Mouse (Mus musculus): ENCODE data around the gene Rell1. TPM values are rescaled to one million over a fixed set of nuclear protein-coding genes. Genes with fewer than 3 reads are reported as not detected.

Gene Rell1
- polyA plus RNA-seq, 1 experiment from 2014 or later: 16.4 TPM

- no peak overlapping the region for H3K4me2 ChIP-seq (ENCODE audit: low read depth, low read length)
- H3K27me3 ChIP-seq (replicated peaks; ENCODE audit: control insufficient read depth, insufficient read depth, low read length): no peaks in the 10 kb centered on the region
- ATAC-seq: no peak
- no peaks in the 10 kb centered on the region for H3K4me1 ChIP-seq (ENCODE audit: control insufficient read depth, insufficient read depth, low read length)
- WGBS: 83% methylated on average over 8 of the region's 8 CpGs
- H3K9ac ChIP-seq (ENCODE audit: low read depth, low read length): no peak overlapping the region
- H3K4me3 ChIP-seq (ENCODE audit: low read length): no peak overlapping the region
- no peak overlapping the region for H3K27ac ChIP-seq (ENCODE audit: low read length)
- no peaks in the 10 kb centered on the region for H3K9me3 ChIP-seq (ENCODE audit: control insufficient read depth, low read length)
- H3K36me3 ChIP-seq (ENCODE audit: control insufficient read depth, insufficient read depth, low read length): 0 out of 2 replicates have a peak, but pooled peaks cover 3% of the 10 kb centered on the region
These were observed 11.1 kb downstream of the Rell1 start for GRCm38 (mm10) chr5:63957607-63958006.

DNA sequence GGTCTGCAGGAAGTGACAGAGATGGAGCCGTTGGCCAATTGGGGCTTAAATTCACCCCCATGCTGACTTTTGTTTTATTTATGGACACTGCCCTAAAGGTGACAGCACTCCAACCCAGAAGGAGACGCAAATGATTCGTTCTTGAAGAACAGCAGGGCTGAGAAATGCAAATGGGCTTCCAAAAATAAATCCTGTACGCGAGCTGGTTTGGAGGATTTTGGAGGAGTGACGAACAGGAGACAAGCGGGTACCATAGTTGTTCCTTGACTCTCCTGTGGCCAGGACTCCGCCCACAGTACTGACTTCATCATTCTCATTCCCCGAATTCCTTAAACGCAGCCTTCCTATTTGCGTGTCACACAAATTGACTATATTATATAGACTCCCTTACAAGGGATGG, 12.3 kb downstream of the Rell1 start:
- WGBS: 86% methylated on average over 11 of the region's 11 CpGs
- H3K27ac ChIP-seq (ENCODE audit: low read length): no peak overlapping the region
- no peak overlapping the region for H3K4me3 ChIP-seq (ENCODE audit: low read length)
- H3K9ac ChIP-seq (ENCODE audit: low read depth, low read length): no peak overlapping the region
- no peaks in the 10 kb centered on the region for H3K9me3 ChIP-seq (ENCODE audit: control insufficient read depth, low read length)
- H3K4me1 ChIP-seq (ENCODE audit: control insufficient read depth, insufficient read depth, low read length): 0 out of 2 replicates have a peak, but pooled peaks cover 3% of the 10 kb centered on the region
- ATAC-seq: no peak
- 0 out of 2 replicates have a peak, but pooled peaks cover 3% of the 10 kb centered on the region for H3K36me3 ChIP-seq (ENCODE audit: control insufficient read depth, insufficient read depth, low read length)
- no peak overlapping the region for H3K4me2 ChIP-seq (ENCODE audit: low read depth, low read length)
- H3K27me3 ChIP-seq (replicated peaks; ENCODE audit: control insufficient read depth, insufficient read depth, low read length): no peaks in the 10 kb centered on the region

GRCm38 (mm10) chr5:63953401-63954032, 15.2 kb downstream of the Rell1 start:
- H3K27ac ChIP-seq (ENCODE audit: low read length): no peak overlapping the region
- H3K4me3 ChIP-seq (ENCODE audit: low read length): no peak overlapping the region
- ATAC-seq: no peak
- H3K4me1 ChIP-seq (ENCODE audit: control insufficient read depth, insufficient read depth, low read length): peaks cover 9% of the 10 kb centered on the region
- no peaks in the 10 kb centered on the region for H3K27me3 ChIP-seq (replicated peaks; ENCODE audit: control insufficient read depth, insufficient read depth, low read length)
- WGBS: 78% methylated on average over 15 of the region's 15 CpGs
- no peaks in the 10 kb centered on the region for H3K9me3 ChIP-seq (ENCODE audit: control insufficient read depth, low read length)
- 0 out of 2 replicates have a peak, but pooled peaks cover 3% of the 10 kb centered on the region for H3K36me3 ChIP-seq (ENCODE audit: control insufficient read depth, insufficient read depth, low read length)
- H3K4me2 ChIP-seq (ENCODE audit: low read depth, low read length): no peak overlapping the region
- H3K9ac ChIP-seq (ENCODE audit: low read depth, low read length): no peak overlapping the region

DNA sequence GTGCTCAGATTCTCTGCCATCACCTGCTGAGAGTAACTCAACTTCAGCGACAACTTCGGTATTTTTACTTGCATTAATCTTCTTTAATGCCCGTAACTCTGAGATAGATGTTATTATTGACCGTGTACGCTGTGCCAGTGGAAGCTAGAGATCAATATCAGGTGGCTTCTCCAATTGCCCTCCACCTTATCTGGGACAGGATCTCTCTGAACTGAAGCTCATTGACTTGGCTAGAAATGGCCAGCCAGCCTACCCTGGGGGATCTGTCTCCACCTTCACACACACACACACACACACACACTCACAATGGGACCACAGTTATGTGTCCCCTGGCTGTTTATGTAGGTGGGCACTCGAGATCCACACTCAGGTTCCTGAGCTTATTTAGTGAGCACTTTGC, 16.7 kb downstream of the Rell1 start:
- WGBS: 72% methylated on average over 6 of the region's 6 CpGs
- Histone ChIP-seq H3K36me3 (ENCODE audit: control insufficient read depth, insufficient read depth, low read length) (0 out of 2 replicates have a peak, but pooled peaks cover 3% of the 10 kb centered on the region), H3K27ac (ENCODE audit: low read length) (no peak overlapping the region), H3K4me1 (ENCODE audit: control insufficient read depth, insufficient read depth, low read length) (peaks cover 9% of the 10 kb centered on the region), H3K27me3 (replicated peaks; ENCODE audit: control insufficient read depth, insufficient read depth, low read length) (no peaks in the 10 kb centered on the region), H3K9me3 (ENCODE audit: control insufficient read depth, low read length) (no peaks in the 10 kb centered on the region), H3K4me2 (ENCODE audit: low read depth, low read length) (no peak overlapping the region), H3K4me3 (ENCODE audit: low read length) (no peak overlapping the region), H3K9ac (ENCODE audit: low read depth, low read length) (no peak overlapping the region)
- no peak for ATAC-seq

DNA sequence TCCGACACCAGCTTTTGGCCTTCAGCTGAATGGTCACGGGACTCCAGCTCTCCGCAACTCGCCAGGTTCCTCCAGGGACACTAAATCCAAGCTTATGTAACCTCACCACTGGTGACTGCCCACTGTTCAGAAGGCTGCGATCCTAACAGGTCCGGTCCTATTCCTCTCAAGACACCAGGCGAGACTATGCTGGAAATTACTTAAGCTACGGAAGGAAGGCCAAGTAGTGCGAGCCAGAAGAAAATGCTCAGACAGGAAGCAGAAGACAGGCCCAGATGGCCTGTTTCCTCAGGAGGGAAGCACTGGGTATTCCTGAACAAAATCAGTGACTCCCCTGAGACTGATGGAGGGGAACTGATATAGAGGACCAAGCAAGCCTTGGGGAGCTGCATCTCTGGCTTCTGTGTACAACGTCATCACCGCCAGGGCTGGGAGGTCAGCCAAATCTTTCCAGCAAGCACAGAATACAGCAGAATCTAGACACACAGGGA, 17.2 kb downstream of the Rell1 start:
- H3K4me2 ChIP-seq (ENCODE audit: low read depth, low read length): no peak overlapping the region
- WGBS: 78% methylated on average over 11 of the region's 11 CpGs
- H3K27ac ChIP-seq (ENCODE audit: low read length): no peak overlapping the region
- H3K4me3 ChIP-seq (ENCODE audit: low read length): no peak overlapping the region
- H3K27me3 ChIP-seq (replicated peaks; ENCODE audit: control insufficient read depth, insufficient read depth, low read length): no peaks in the 10 kb centered on the region
- H3K9ac ChIP-seq (ENCODE audit: low read depth, low read length): no peak overlapping the region
- ATAC-seq: peak; percentile 52
- 0 out of 2 replicates have a peak, but pooled peaks cover 3% of the 10 kb centered on the region for H3K36me3 ChIP-seq (ENCODE audit: control insufficient read depth, insufficient read depth, low read length)
- H3K9me3 ChIP-seq (ENCODE audit: control insufficient read depth, low read length): no peaks in the 10 kb centered on the region
- peaks cover 9% of the 10 kb centered on the region for H3K4me1 ChIP-seq (ENCODE audit: control insufficient read depth, insufficient read depth, low read length)

DNA sequence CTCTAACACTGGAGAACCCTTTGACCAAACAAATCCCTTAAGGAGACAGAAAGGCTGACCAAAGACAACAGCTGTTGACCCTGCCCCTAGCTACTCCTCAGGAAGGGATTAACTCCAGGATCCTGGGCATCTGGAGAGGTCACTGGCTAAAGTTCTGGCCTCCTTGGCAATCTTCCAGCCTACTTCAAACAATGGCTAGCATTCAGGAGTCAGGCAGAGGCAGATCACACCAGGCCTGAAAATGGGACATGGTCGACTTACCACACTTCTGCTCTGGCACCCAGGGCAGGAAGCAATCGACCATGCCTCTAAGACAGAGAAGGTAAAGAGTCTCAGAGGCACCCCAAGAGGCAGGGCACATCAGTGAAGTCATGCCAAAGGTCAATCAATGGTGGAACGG, 19.5 kb downstream of the Rell1 start:
- H3K27ac ChIP-seq (ENCODE audit: low read length): no peak overlapping the region

GRCm38 (mm10) chr5:63947526-63947925, 21.2 kb downstream of the Rell1 start:
- H3K27me3 ChIP-seq (replicated peaks; ENCODE audit: control insufficient read depth, insufficient read depth, low read length): no peaks in the 10 kb centered on the region
- H3K9ac ChIP-seq (ENCODE audit: low read depth, low read length): no peak overlapping the region
- no peak overlapping the region for H3K27ac ChIP-seq (ENCODE audit: low read length)
- no peak overlapping the region for H3K4me2 ChIP-seq (ENCODE audit: low read depth, low read length)
- WGBS: 75% methylated on average over 8 of the region's 8 CpGs
- ATAC-seq: no peak
- no peaks in the 10 kb centered on the region for H3K36me3 ChIP-seq (ENCODE audit: control insufficient read depth, insufficient read depth, low read length)
- H3K9me3 ChIP-seq (ENCODE audit: control insufficient read depth, low read length): no peaks in the 10 kb centered on the region
- H3K4me3 ChIP-seq (ENCODE audit: low read length): no peak overlapping the region
- H3K4me1 ChIP-seq (ENCODE audit: control insufficient read depth, insufficient read depth, low read length): peaks cover 9% of the 10 kb centered on the region

More for the DNA sequence above, 19.5 kb downstream of the Rell1 start:
- peak; percentile 51; the same call in 1 of the 2 replicates for ATAC-seq
- Histone ChIP-seq H3K4me3 (ENCODE audit: low read length) (no peak overlapping the region), H3K36me3 (ENCODE audit: control insufficient read depth, insufficient read depth, low read length) (no peaks in the 10 kb centered on the region), H3K9me3 (ENCODE audit: control insufficient read depth, low read length) (no peaks in the 10 kb centered on the region), H3K9ac (ENCODE audit: low read depth, low read length) (no peak overlapping the region), H3K27me3 (replicated peaks; ENCODE audit: control insufficient read depth, insufficient read depth, low read length) (no peaks in the 10 kb centered on the region), H3K4me2 (ENCODE audit: low read depth, low read length) (no peak overlapping the region), H3K4me1 (ENCODE audit: control insufficient read depth, insufficient read depth, low read length) (peaks cover 9% of the 10 kb centered on the region)
- WGBS: 33% methylated on average over 3 of the region's 3 CpGs

DNA sequence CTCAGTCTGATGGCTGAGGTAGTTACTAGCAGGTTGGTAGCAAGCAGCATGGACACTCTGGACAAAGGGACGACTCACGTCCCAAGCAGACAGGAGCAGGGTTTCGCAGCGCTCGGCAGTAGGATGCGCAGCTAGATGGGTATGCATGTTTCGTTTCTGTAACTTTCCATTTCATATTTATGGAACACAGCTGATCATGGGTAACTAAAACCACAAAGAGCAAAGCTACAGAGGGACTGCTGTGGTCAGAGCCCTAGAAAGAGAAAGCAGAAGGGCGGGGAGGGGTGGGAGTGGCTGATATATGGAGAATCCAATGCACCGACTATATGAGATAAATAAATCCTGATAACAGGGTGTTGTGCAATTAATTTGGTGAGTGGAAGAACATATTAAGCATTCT, 25.4 kb downstream of the Rell1 start:
- ATAC-seq: no peak
- Histone ChIP-seq H3K9me3 (ENCODE audit: control insufficient read depth, low read length) (no peaks in the 10 kb centered on the region), H3K36me3 (ENCODE audit: control insufficient read depth, insufficient read depth, low read length) (no peaks in the 10 kb centered on the region), H3K27ac (ENCODE audit: low read length) (no peak overlapping the region), H3K9ac (ENCODE audit: low read depth, low read length) (no peak overlapping the region), H3K4me3 (ENCODE audit: low read length) (no peak overlapping the region), H3K27me3 (replicated peaks; ENCODE audit: control insufficient read depth, insufficient read depth, low read length) (no peaks in the 10 kb centered on the region), H3K4me1 (ENCODE audit: control insufficient read depth, insufficient read depth, low read length) (peaks cover 5% of the 10 kb centered on the region; the same call in 1 of the 2 replicates), H3K4me2 (ENCODE audit: low read depth, low read length) (no peak overlapping the region)
- WGBS: 89% methylated on average over 9 of the region's 9 CpGs

DNA sequence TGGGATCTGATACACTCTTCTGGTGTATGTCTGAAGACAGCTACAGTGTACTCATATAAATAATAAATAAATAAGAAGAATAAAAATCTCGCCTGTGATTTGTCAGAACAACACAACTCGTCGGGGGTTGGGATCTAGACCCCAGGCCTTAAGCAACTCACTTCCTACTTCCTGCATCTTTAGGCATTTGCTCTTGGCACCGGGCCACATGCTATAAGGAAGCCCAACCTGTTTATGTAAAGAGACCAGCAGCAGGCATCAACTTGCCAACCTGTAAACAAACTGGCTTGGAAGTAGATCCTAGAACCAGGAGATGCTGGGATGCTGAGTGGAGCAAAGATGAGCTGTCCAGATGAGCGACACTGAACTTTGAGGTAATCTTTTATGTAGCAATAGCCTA, 26.8 kb downstream of the Rell1 start:
- ATAC-seq: no peak

More for the DNA sequence above, 26.8 kb downstream of the Rell1 start:
- Histone ChIP-seq H3K9me3 (ENCODE audit: control insufficient read depth, low read length) (no peaks in the 10 kb centered on the region), H3K36me3 (ENCODE audit: control insufficient read depth, insufficient read depth, low read length) (no peaks in the 10 kb centered on the region), H3K27ac (ENCODE audit: low read length) (no peak overlapping the region), H3K27me3 (replicated peaks; ENCODE audit: control insufficient read depth, insufficient read depth, low read length) (no peaks in the 10 kb centered on the region), H3K4me2 (ENCODE audit: low read depth, low read length) (no peak overlapping the region), H3K9ac (ENCODE audit: low read depth, low read length) (no peak overlapping the region), H3K4me3 (ENCODE audit: low read length) (no peak overlapping the region), H3K4me1 (ENCODE audit: control insufficient read depth, insufficient read depth, low read length) (peaks cover 7% of the 10 kb centered on the region)
- WGBS: 62% methylated on average over 5 of the region's 5 CpGs
